Mouse (Mus musculus) kidney, postnatal 0 days (tissue): ENCODE measurements at regions not wholly inside any gene's neighbourhood (a gene's known extent, or its start where the extent isn't known, plus 50 kb on each side); places are given as distances from the start of the nearest gene placed in this dataset.

Experiments
- ATAC-seq: fragments of 200-750 bp; cut with Nextera tagmentation; replicated peaks from 2 replicates; pipeline ENCODE4 v1.8.0; 2017; ENCODE audit warnings: low read depth, moderate number of reproducible peaks, moderate TSS enrichment, moderate library complexity; ENCODE audit not compliant: low FRiP score
- DNase-seq: peaks from one replicate; pipeline ENCODE4 v3.0.0-alpha.2; 2016; ENCODE audit warnings: low spot score
- H3K27ac ChIP-seq: fragments of 300-500 bp; sonication (generic); 2 replicates; pipeline ENCODE4 v1.5.1; 2014; ENCODE audit warnings: mild to moderate bottlenecking
- H3K27me3 ChIP-seq: fragments of 300-500 bp; sonication (generic); 2 replicates; pipeline ENCODE4 v1.6.1; 2014; ENCODE audit warnings: low read length, mixed read lengths; ENCODE audit not compliant: insufficient read depth
- H3K36me3 ChIP-seq: fragments of 300-500 bp; sonication (generic); 2 replicates; pipeline ENCODE4 v1.6.1; 2014; ENCODE audit warnings: low read length, mixed read lengths; ENCODE audit not compliant: insufficient read depth
- H3K4me1 ChIP-seq: fragments of 300-500 bp; sonication (generic); replicated peaks from 2 replicates; pipeline ENCODE4 v1.6.1; 2014; ENCODE audit warnings: antibody characterized with exemption, low read length, mixed read lengths; ENCODE audit not compliant: insufficient read depth
- H3K4me2 ChIP-seq: fragments of 300-500 bp; sonication (generic); 2 replicates; pipeline ENCODE4 v1.6.1; 2014; ENCODE audit warnings: mild to moderate bottlenecking, low read length, moderate library complexity, mixed read lengths
- H3K4me3 ChIP-seq: fragments of 300-500 bp; sonication (generic); replicated peaks from 2 replicates; pipeline ENCODE4 v1.5.1; 2014; ENCODE audit warnings: low read depth, low read length
- H3K9ac ChIP-seq: fragments of 300-500 bp; sonication (generic); 2 replicates; pipeline ENCODE4 v1.6.1; 2014; ENCODE audit warnings: low read depth, low read length
- H3K9me3 ChIP-seq: fragments of 300-500 bp; sonication (generic); replicated peaks from 2 replicates; pipeline ENCODE4 v1.6.1; 2016; ENCODE audit warnings: low read length, inconsistent platforms, mixed read lengths
- CTCF ChIP-seq: IDR thresholded peaks from 2 replicates; pipeline ENCODE4 v1.5.1; 2016; ENCODE audit warnings: antibody characterized with exemption, low read depth, mild to moderate bottlenecking, moderate library complexity
- WGBS: fragments of 180-500 bp; shearing (Covaris S2); extraction: QIAGEN DNeasy Blood & Tissue Kit; methylation state at CpG from one replicate; pipeline ENCODE4 v1.1.7; 2014; 5-methylcytosine and 5-hydroxymethylcytosine counted together

- Histone ChIP-seq H3K36me3 (no peaks in the 10 kb centered on the region), H3K4me1 (0 out of 2 replicates have a peak, but pooled peaks cover 4% of the 10 kb centered on the region), H3K27me3 (no peaks in the 10 kb centered on the region), H3K4me3 (no peak overlapping the region), H3K9me3 (no peaks in the 10 kb centered on the region), H3K4me2 (no peak overlapping the region), H3K9ac (no peak overlapping the region), H3K27ac (no peak overlapping the region)
- TF ChIP-seq CTCF = no peak
- WGBS = 54% methylated on average over 8 of the region's 8 CpGs
- DNase-seq (peak; percentile 58), ATAC-seq (no peak)
Observed at GRCm38 (mm10) chr16:12516834-12517685, 533.1 kb downstream of the Shisa9 start.

- no peaks in the 10 kb centered on the region for H3K9me3 ChIP-seq
- H3K27ac ChIP-seq = no peak overlapping the region
- TF ChIP-seq CTCF = no peak
- 0 out of 2 replicates have a peak, but pooled peaks cover 4% of the 10 kb centered on the region for H3K4me1 ChIP-seq
- DNase-seq = no peak
- H3K9ac ChIP-seq = no peak overlapping the region
- no peaks in the 10 kb centered on the region for H3K27me3 ChIP-seq
- H3K4me2 ChIP-seq = no peak overlapping the region
- no peak overlapping the region for H3K4me3 ChIP-seq
- H3K36me3 ChIP-seq = no peaks in the 10 kb centered on the region
- 85% methylated on average over 7 of the region's 7 CpGs for WGBS
- no peak for ATAC-seq
Observed at GRCm38 (mm10) chr16:12518264-12518663, 534.4 kb downstream of the Shisa9 start.

GRCm38 (mm10) chr16:12521711-12522476 is 538.0 kb downstream of the Shisa9 start:
- ATAC-seq = no peak
- Histone ChIP-seq H3K9ac (no peak overlapping the region), H3K27me3 (no peaks in the 10 kb centered on the region), H3K9me3 (no peaks in the 10 kb centered on the region), H3K4me3 (no peak overlapping the region), H3K4me2 (no peak overlapping the region), H3K36me3 (no peaks in the 10 kb centered on the region), H3K27ac (no peak overlapping the region), H3K4me1 (0 out of 2 replicates have a peak, but pooled peaks cover 4% of the 10 kb centered on the region)
- WGBS = 56% methylated on average over 3 of the region's 3 CpGs
- no peak for TF ChIP-seq CTCF
- peak; percentile 23 for DNase-seq

- no peaks in the 10 kb centered on the region for H3K36me3 ChIP-seq
- no peak overlapping the region for H3K4me3 ChIP-seq
- no peak overlapping the region for H3K9ac ChIP-seq
- no peaks in the 10 kb centered on the region for H3K4me1 ChIP-seq
- no peak for TF ChIP-seq CTCF
- DNase-seq (no peak), ATAC-seq (no peak)
- no peak overlapping the region for H3K4me2 ChIP-seq
- H3K9me3 ChIP-seq = no peaks in the 10 kb centered on the region
- no peaks in the 10 kb centered on the region for H3K27me3 ChIP-seq
- H3K27ac ChIP-seq = no peak overlapping the region
Observed at GRCm38 (mm10) chr16:12548462-12548861, 561.0 kb upstream of the Ercc4 start.

- DNase-seq (peak; percentile 6), ATAC-seq (no peak)
Observed at GRCm38 (mm10) chr16:12588889-12589288, 520.6 kb upstream of the Ercc4 start.

GRCm38 (mm10) chr16:12608259-12608658 is 501.2 kb upstream of the Ercc4 start:
- Histone ChIP-seq H3K9me3 (no peaks in the 10 kb centered on the region), H3K36me3 (no peaks in the 10 kb centered on the region), H3K4me3 (no peak overlapping the region), H3K9ac (no peak overlapping the region), H3K27ac (no peak overlapping the region), H3K4me2 (no peak overlapping the region), H3K27me3 (no peaks in the 10 kb centered on the region), H3K4me1 (no peaks in the 10 kb centered on the region)
- TF ChIP-seq CTCF = no peak
- 49% methylated on average over 6 of the region's 6 CpGs for WGBS
- DNase-seq (peak; percentile 77), ATAC-seq (no peak)

More at GRCm38 (mm10) chr16:12588889-12589288, 520.6 kb upstream of the Ercc4 start:
- no peaks in the 10 kb centered on the region for H3K36me3 ChIP-seq
- no peak overlapping the region for H3K27ac ChIP-seq
- H3K9me3 ChIP-seq = no peaks in the 10 kb centered on the region
- no peak overlapping the region for H3K4me2 ChIP-seq
- H3K9ac ChIP-seq = no peak overlapping the region
- TF ChIP-seq CTCF = peak; percentile 45; the same call in 1 of the 2 replicates
- no peaks in the 10 kb centered on the region for H3K4me1 ChIP-seq
- H3K4me3 ChIP-seq = no peak overlapping the region
- no peaks in the 10 kb centered on the region for H3K27me3 ChIP-seq
